Mouse (Mus musculus): ENCODE measurements around the gene Hamp2. TPM values are rescaled to one million over a fixed set of nuclear protein-coding genes. Genes with fewer than 3 reads are reported as not detected.

The Hamp2 gene
- polyA plus RNA-seq, 1 experiment from 2014 or later = not detected

GRCm38 (mm10) chr7:30909773-30910172 is 14.7 kb downstream of the Hamp2 start:
- Histone ChIP-seq H3K9me3 (no peaks in the 10 kb centered on the region), H3K27me3 (replicated peaks; ENCODE audit: low read depth, poor library complexity, severe bottlenecking) (peaks cover 9% of the 10 kb centered on the region), H3K36me3 (replicated peaks) (no peaks in the 10 kb centered on the region), H3K27ac (replicated peaks) (no peak overlapping the region), H3K4me3 (no peak overlapping the region), H3K4me1 (peaks cover 21% of the 10 kb centered on the region)
- no peak for DNase-seq (ENCODE audit: low spot score)
- 81% methylated on average over 6 of the region's 6 CpGs for WGBS

GRCm38 (mm10) chr7:30908992-30909431 is 15.5 kb downstream of the Hamp2 start:
- H3K4me1 ChIP-seq = peaks cover 21% of the 10 kb centered on the region
- WGBS = 28% methylated on average over 17 of the region's 17 CpGs
- H3K36me3 ChIP-seq (replicated peaks) = no peaks in the 10 kb centered on the region
- DNase-seq (ENCODE audit: low spot score) = no peak
- peaks cover 9% of the 10 kb centered on the region for H3K27me3 ChIP-seq (replicated peaks; ENCODE audit: low read depth, poor library complexity, severe bottlenecking)
- no peak overlapping the region for H3K27ac ChIP-seq (replicated peaks)
- H3K4me3 ChIP-seq = peak overlapping the region; percentile 53
- no peaks in the 10 kb centered on the region for H3K9me3 ChIP-seq

- peak; percentile 83 for DNase-seq (ENCODE audit: low spot score)
- H3K4me1 ChIP-seq = peaks cover 21% of the 10 kb centered on the region
- H3K4me3 ChIP-seq = peak overlapping the region; percentile 53
- 1% methylated on average over 25 of the region's 26 CpGs for WGBS
- H3K27me3 ChIP-seq (replicated peaks; ENCODE audit: low read depth, poor library complexity, severe bottlenecking) = peaks cover 9% of the 10 kb centered on the region
- no peak overlapping the region for H3K27ac ChIP-seq (replicated peaks)
- H3K9me3 ChIP-seq = no peaks in the 10 kb centered on the region
- H3K36me3 ChIP-seq (replicated peaks) = no peaks in the 10 kb centered on the region
These were observed 16.0 kb downstream of the Hamp2 start for GRCm38 (mm10) chr7:30908277-30908991.

- Histone ChIP-seq H3K9me3 (no peaks in the 10 kb centered on the region), H3K4me1 (peaks cover 17% of the 10 kb centered on the region), H3K27ac (replicated peaks) (no peak overlapping the region), H3K4me3 (no peak overlapping the region), H3K36me3 (replicated peaks) (no peaks in the 10 kb centered on the region), H3K27me3 (replicated peaks; ENCODE audit: low read depth, poor library complexity, severe bottlenecking) (peaks cover 8% of the 10 kb centered on the region)
- DNase-seq (ENCODE audit: low spot score) = no peak
- 60% methylated on average over 4 of the region's 4 CpGs for WGBS
These were observed 20.4 kb downstream of the Hamp2 start for GRCm38 (mm10) chr7:30904042-30904441.

GRCm38 (mm10) chr7:30895217-30895616 is 29.3 kb downstream of the Hamp2 start:
- Histone ChIP-seq H3K36me3 (replicated peaks) (no peaks in the 10 kb centered on the region), H3K4me1 (peaks cover 17% of the 10 kb centered on the region), H3K4me3 (no peak overlapping the region), H3K9me3 (no peaks in the 10 kb centered on the region), H3K27ac (replicated peaks) (no peak overlapping the region), H3K27me3 (replicated peaks; ENCODE audit: low read depth, poor library complexity, severe bottlenecking) (no peaks in the 10 kb centered on the region)
- WGBS = 89% methylated on average over 3 of the region's 3 CpGs
- no peak for DNase-seq (ENCODE audit: low spot score)

- Histone ChIP-seq H3K27ac (replicated peaks) (peak overlapping the region; percentile 63), H3K27me3 (replicated peaks; ENCODE audit: low read depth, poor library complexity, severe bottlenecking) (no peaks in the 10 kb centered on the region), H3K4me3 (no peak overlapping the region), H3K36me3 (replicated peaks) (no peaks in the 10 kb centered on the region), H3K4me1 (peaks cover 11% of the 10 kb centered on the region), H3K9me3 (no peaks in the 10 kb centered on the region)
- peak; percentile 32 for DNase-seq (ENCODE audit: low spot score)
- 60% methylated on average over 3 of the region's 3 CpGs for WGBS
These were observed 32.0 kb downstream of the Hamp2 start for GRCm38 (mm10) chr7:30892515-30892914.

- Histone ChIP-seq H3K4me3 (no peak overlapping the region), H3K27ac (replicated peaks) (no peak overlapping the region), H3K27me3 (replicated peaks; ENCODE audit: low read depth, poor library complexity, severe bottlenecking) (no peaks in the 10 kb centered on the region), H3K9me3 (no peaks in the 10 kb centered on the region), H3K36me3 (replicated peaks) (no peaks in the 10 kb centered on the region), H3K4me1 (peaks cover 11% of the 10 kb centered on the region)
- no peak for DNase-seq (ENCODE audit: low spot score)
- 83% methylated on average over 9 of the region's 9 CpGs for WGBS
These were observed 32.7 kb downstream of the Hamp2 start for GRCm38 (mm10) chr7:30891746-30892145.

- 79% methylated on average over 2 of the region's 2 CpGs for WGBS
- H3K4me3 ChIP-seq = no peak overlapping the region
- no peaks in the 10 kb centered on the region for H3K36me3 ChIP-seq (replicated peaks)
- H3K27ac ChIP-seq (replicated peaks) = no peak overlapping the region
- no peaks in the 10 kb centered on the region for H3K27me3 ChIP-seq (replicated peaks; ENCODE audit: low read depth, poor library complexity, severe bottlenecking)
- H3K4me1 ChIP-seq = peaks cover 11% of the 10 kb centered on the region
- H3K9me3 ChIP-seq = no peaks in the 10 kb centered on the region
- no peak for DNase-seq (ENCODE audit: low spot score)
These were observed 33.8 kb downstream of the Hamp2 start for GRCm38 (mm10) chr7:30890681-30891080.

GRCm38 (mm10) chr7:30888786-30889185 is 35.7 kb downstream of the Hamp2 start:
- DNase-seq (ENCODE audit: low spot score) = no peak
- no peaks in the 10 kb centered on the region for H3K36me3 ChIP-seq (replicated peaks)
- WGBS = 83% methylated on average over 7 of the region's 7 CpGs

GRCm38 (mm10) chr7:30887568-30888188 is 36.8 kb downstream of the Hamp2 start:
- DNase-seq (ENCODE audit: low spot score) = no peak
- 83% methylated on average over 14 of the region's 14 CpGs for WGBS
- no peaks in the 10 kb centered on the region for H3K36me3 ChIP-seq (replicated peaks)
- no peak overlapping the region for H3K4me3 ChIP-seq
- H3K9me3 ChIP-seq = no peaks in the 10 kb centered on the region; the same call in 1 of the 2 replicates
- H3K4me1 ChIP-seq = peaks cover 6% of the 10 kb centered on the region
- H3K27me3 ChIP-seq (replicated peaks; ENCODE audit: low read depth, poor library complexity, severe bottlenecking) = no peaks in the 10 kb centered on the region
- H3K27ac ChIP-seq (replicated peaks) = no peak overlapping the region

More at GRCm38 (mm10) chr7:30888786-30889185, 35.7 kb downstream of the Hamp2 start:
- H3K4me3 ChIP-seq = no peak overlapping the region
- H3K9me3 ChIP-seq = no peaks in the 10 kb centered on the region
- H3K27me3 ChIP-seq (replicated peaks; ENCODE audit: low read depth, poor library complexity, severe bottlenecking) = no peaks in the 10 kb centered on the region
- H3K27ac ChIP-seq (replicated peaks) = no peak overlapping the region
- H3K4me1 ChIP-seq = peaks cover 11% of the 10 kb centered on the region

- DNase-seq (ENCODE audit: low spot score) = no peak
- Histone ChIP-seq H3K36me3 (replicated peaks) (no peaks in the 10 kb centered on the region), H3K4me3 (no peak overlapping the region), H3K4me1 (no peaks in the 10 kb centered on the region), H3K9me3 (peaks cover 4% of the 10 kb centered on the region), H3K27me3 (replicated peaks; ENCODE audit: low read depth, poor library complexity, severe bottlenecking) (no peaks in the 10 kb centered on the region), H3K27ac (replicated peaks) (no peak overlapping the region)
- WGBS = 86% methylated on average over 4 of the region's 4 CpGs
These were observed 37.6 kb downstream of the Hamp2 start for GRCm38 (mm10) chr7:30886852-30887251.

- Histone ChIP-seq H3K9me3 (peaks cover 4% of the 10 kb centered on the region), H3K4me1 (no peaks in the 10 kb centered on the region), H3K4me3 (no peak overlapping the region), H3K27me3 (replicated peaks; ENCODE audit: low read depth, poor library complexity, severe bottlenecking) (no peaks in the 10 kb centered on the region), H3K27ac (replicated peaks) (no peak overlapping the region), H3K36me3 (replicated peaks) (no peaks in the 10 kb centered on the region)
- DNase-seq (ENCODE audit: low spot score) = no peak
These were observed 40.4 kb downstream of the Hamp2 start for GRCm38 (mm10) chr7:30884047-30884446.

GRCm38 (mm10) chr7:30881367-30881766 is 43.1 kb downstream of the Hamp2 start:
- Histone ChIP-seq H3K36me3 (replicated peaks) (no peaks in the 10 kb centered on the region), H3K27me3 (replicated peaks; ENCODE audit: low read depth, poor library complexity, severe bottlenecking) (no peaks in the 10 kb centered on the region), H3K9me3 (peaks cover 4% of the 10 kb centered on the region), H3K4me1 (no peaks in the 10 kb centered on the region), H3K4me3 (no peak overlapping the region), H3K27ac (replicated peaks) (no peak overlapping the region)
- WGBS = 78% methylated on average over 3 of the region's 3 CpGs
- no peak for DNase-seq (ENCODE audit: low spot score)
